Mouse (Mus musculus): Measurements from ENCODE around the gene Zc2hc1c. TPM values are rescaled to one million over a fixed set of nuclear protein-coding genes. Genes with fewer than 3 reads are reported as not detected.

Gene Zc2hc1c
- polyA plus RNA-seq, 2 experiments: 0.02 to 0.03 TPM

- H3K36me3 ChIP-seq (replicated peaks; ENCODE audit: control insufficient read depth, insufficient read depth, low read depth): no peaks in the 10 kb centered on the region
- WGBS (ENCODE audit: insufficient replicate concordance): 75% methylated on average over 10 of the region's 10 CpGs
- no peak overlapping the region for H3K4me3 ChIP-seq (ENCODE audit: insufficient read depth in 1 of 2, low read depth in 2 of 2, low read length in 2 of 2)
- no peaks in the 10 kb centered on the region; the same call in 1 of the 2 replicates for H3K9me3 ChIP-seq (ENCODE audit: control insufficient read depth, low read length)
- H3K9ac ChIP-seq (replicated peaks): no peak overlapping the region
- DNase-seq (ENCODE audit: low read depth in 3 of 3, low spot score in 3 of 3) (no peak), ATAC-seq (ENCODE audit: insufficient read depth) (no peak)
- TF ChIP-seq EP300 (IDR thresholded peaks at IDR 0.05; ENCODE audit: low read depth) (no peak), CTCF (IDR thresholded peaks at IDR 0.05; ENCODE audit: low read depth) (no peak)
- no peak overlapping the region for H3K27ac ChIP-seq
- peaks cover 13% of the 10 kb centered on the region for H3K27me3 ChIP-seq (ENCODE audit: control insufficient read depth, insufficient read depth, low read length)
- H3K4me1 ChIP-seq (replicated peaks; ENCODE audit: control insufficient read depth in 2 of 2, insufficient read depth in 2 of 2, low read length in 1 of 2): no peaks in the 10 kb centered on the region; a peak in 1 of 4 replicates
- H3K4me2 ChIP-seq (ENCODE audit: low read depth): no peak overlapping the region
Measured at GRCm38 (mm10) chr12:85290633-85291032, 2.2 kb downstream of the Zc2hc1c start.

GRCm38 (mm10) chr12:85291541-85291940 is 3.1 kb downstream of the Zc2hc1c start:
- Histone ChIP-seq H3K4me1 (replicated peaks; ENCODE audit: control insufficient read depth in 2 of 2, insufficient read depth in 2 of 2, low read length in 1 of 2) (no peaks in the 10 kb centered on the region; a peak in 1 of 4 replicates), H3K4me2 (ENCODE audit: low read depth) (no peak overlapping the region), H3K27me3 (ENCODE audit: control insufficient read depth, insufficient read depth, low read length) (peaks cover 13% of the 10 kb centered on the region), H3K4me3 (ENCODE audit: insufficient read depth in 1 of 2, low read depth in 2 of 2, low read length in 2 of 2) (no peak overlapping the region), H3K36me3 (replicated peaks; ENCODE audit: control insufficient read depth, insufficient read depth, low read depth) (no peaks in the 10 kb centered on the region), H3K27ac (no peak overlapping the region), H3K9me3 (ENCODE audit: control insufficient read depth, low read length) (no peaks in the 10 kb centered on the region; the same call in 1 of the 2 replicates), H3K9ac (replicated peaks) (no peak overlapping the region)
- TF ChIP-seq CTCF (IDR thresholded peaks at IDR 0.05; ENCODE audit: low read depth): no peak
- no peak for TF ChIP-seq EP300 (IDR thresholded peaks at IDR 0.05; ENCODE audit: low read depth)
- no peak for ATAC-seq (ENCODE audit: insufficient read depth)
- DNase-seq (ENCODE audit: low read depth in 3 of 3, low spot score in 3 of 3): no peak

- Histone ChIP-seq H3K4me2 (ENCODE audit: low read depth) (no peak overlapping the region), H3K36me3 (replicated peaks; ENCODE audit: control insufficient read depth, insufficient read depth, low read depth) (no peaks in the 10 kb centered on the region), H3K4me3 (ENCODE audit: insufficient read depth in 1 of 2, low read depth in 2 of 2, low read length in 2 of 2) (no peak overlapping the region), H3K9me3 (ENCODE audit: control insufficient read depth, low read length) (no peaks in the 10 kb centered on the region; the same call in 1 of the 2 replicates), H3K9ac (replicated peaks) (no peak overlapping the region), H3K4me1 (replicated peaks; ENCODE audit: control insufficient read depth in 2 of 2, insufficient read depth in 2 of 2, low read length in 1 of 2) (no peaks in the 10 kb centered on the region; a peak in 1 of 4 replicates), H3K27ac (no peak overlapping the region), H3K27me3 (ENCODE audit: control insufficient read depth, insufficient read depth, low read length) (peaks cover 13% of the 10 kb centered on the region)
- no peak for DNase-seq (ENCODE audit: low read depth in 3 of 3, low spot score in 3 of 3)
- no peak for TF ChIP-seq EP300 (IDR thresholded peaks at IDR 0.05; ENCODE audit: low read depth)
- no peak for TF ChIP-seq CTCF (IDR thresholded peaks at IDR 0.05; ENCODE audit: low read depth)
- 57% methylated on average over 6 of the region's 6 CpGs for WGBS (ENCODE audit: insufficient replicate concordance)
- ATAC-seq (ENCODE audit: insufficient read depth): no peak
Measured at GRCm38 (mm10) chr12:85292288-85292687, 3.9 kb downstream of the Zc2hc1c start.

GRCm38 (mm10) chr12:85292906-85293305 is 4.5 kb downstream of the Zc2hc1c start:
- Histone ChIP-seq H3K4me1 (replicated peaks; ENCODE audit: control insufficient read depth in 2 of 2, insufficient read depth in 2 of 2, low read length in 1 of 2) (no peaks in the 10 kb centered on the region), H3K9ac (replicated peaks) (no peak overlapping the region), H3K4me3 (ENCODE audit: insufficient read depth in 1 of 2, low read depth in 2 of 2, low read length in 2 of 2) (no peak overlapping the region), H3K36me3 (replicated peaks; ENCODE audit: control insufficient read depth, insufficient read depth, low read depth) (no peaks in the 10 kb centered on the region), H3K27ac (no peak overlapping the region), H3K4me2 (ENCODE audit: low read depth) (no peak overlapping the region), H3K27me3 (ENCODE audit: control insufficient read depth, insufficient read depth, low read length) (peaks cover 13% of the 10 kb centered on the region), H3K9me3 (ENCODE audit: control insufficient read depth, low read length) (no peaks in the 10 kb centered on the region; the same call in 1 of the 2 replicates)
- no peak; the same call in 1 of the 2 replicates for TF ChIP-seq CTCF (IDR thresholded peaks at IDR 0.05; ENCODE audit: low read depth)
- no peak for TF ChIP-seq EP300 (IDR thresholded peaks at IDR 0.05; ENCODE audit: low read depth)
- DNase-seq (ENCODE audit: low read depth in 3 of 3, low spot score in 3 of 3): no peak
- no peak for ATAC-seq (ENCODE audit: insufficient read depth)

- WGBS (ENCODE audit: insufficient replicate concordance): 70% methylated on average over 2 of the region's 2 CpGs
- peaks cover 4% of the 10 kb centered on the region; the same call in 1 of the 2 replicates for H3K36me3 ChIP-seq (replicated peaks; ENCODE audit: control insufficient read depth, insufficient read depth, low read depth)
- no peaks in the 10 kb centered on the region; the same call in 1 of the 2 replicates for H3K9me3 ChIP-seq (ENCODE audit: control insufficient read depth, low read length)
- no peaks in the 10 kb centered on the region for H3K27me3 ChIP-seq (ENCODE audit: control insufficient read depth, insufficient read depth, low read length)
- H3K4me1 ChIP-seq (replicated peaks; ENCODE audit: control insufficient read depth in 2 of 2, insufficient read depth in 2 of 2, low read length in 1 of 2): no peaks in the 10 kb centered on the region
- no peak overlapping the region for H3K4me2 ChIP-seq (ENCODE audit: low read depth)
- no peak for ATAC-seq (ENCODE audit: insufficient read depth)
- no peak overlapping the region for H3K9ac ChIP-seq (replicated peaks)
- H3K27ac ChIP-seq: no peak overlapping the region
- TF ChIP-seq EP300 (IDR thresholded peaks at IDR 0.05; ENCODE audit: low read depth): no peak
- TF ChIP-seq CTCF (IDR thresholded peaks at IDR 0.05; ENCODE audit: low read depth): no peak
- DNase-seq (ENCODE audit: low read depth in 3 of 3, low spot score in 3 of 3): no peak
- no peak overlapping the region for H3K4me3 ChIP-seq (ENCODE audit: insufficient read depth in 1 of 2, low read depth in 2 of 2, low read length in 2 of 2)
Measured at GRCm38 (mm10) chr12:85295506-85295905, 7.1 kb downstream of the Zc2hc1c start.
